Mouse (Mus musculus) thymus, adult 2 months (tissue): ENCODE measurements around the gene Gm21312.

ENCODE experiments used
- CTCF ChIP-seq: fragments of 200-500 bp; IDR thresholded peaks from 2 replicates; pipeline ENCODE4 v1.5.1; 2012; ENCODE audit warnings: mild to moderate bottlenecking, control low read depth, low read length, moderate library complexity, borderline replicate concordance; ENCODE audit not compliant: control insufficient read depth, poor library complexity, insufficient read depth; ENCODE audit errors: extremely low read depth
- POLR2A ChIP-seq: fragments of 200-500 bp; IDR thresholded peaks from 2 replicates; pipeline ENCODE4 v1.6.1; 2012; ENCODE audit warnings: mild to moderate bottlenecking, low read length, control low read depth, moderate library complexity; ENCODE audit not compliant: control insufficient read depth, poor library complexity, insufficient read depth; ENCODE audit errors: extremely low read depth

DNA sequence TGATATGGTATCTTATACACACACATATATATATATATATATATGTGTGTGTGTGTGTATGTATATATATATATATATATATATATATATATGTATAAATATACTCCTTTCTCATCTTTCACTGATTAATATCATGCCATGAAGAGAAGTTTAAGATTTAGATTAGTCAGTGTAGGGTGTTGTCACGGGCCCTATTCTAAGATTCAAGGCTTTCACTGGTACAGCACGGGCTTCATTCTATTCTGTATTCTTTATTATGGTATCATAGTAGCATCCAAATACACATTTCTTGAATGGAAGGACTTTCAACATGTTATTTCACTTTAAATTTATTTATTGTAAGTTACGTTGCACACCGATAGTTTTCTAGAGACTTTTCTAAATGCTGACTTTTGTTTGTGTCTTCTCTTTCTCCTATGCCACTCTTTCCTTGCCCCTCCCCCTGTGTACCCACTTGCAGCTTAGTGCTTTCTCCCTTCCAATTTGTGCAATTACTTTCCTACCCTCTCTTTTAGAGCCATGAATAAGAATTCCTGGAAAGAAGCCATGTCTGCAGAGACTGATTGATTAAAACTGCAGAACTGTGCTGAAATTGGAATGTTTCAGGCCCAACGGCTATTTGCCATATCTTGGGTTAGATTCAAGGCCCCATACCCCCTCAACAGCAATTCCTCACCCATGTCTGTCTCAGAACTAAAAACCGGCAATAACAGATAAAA, 43.6 kb downstream of the Gm21312 start:
- TF ChIP-seq POLR2A, result no peak
- no peak for TF ChIP-seq CTCF
